Mouse (Mus musculus) embryo, embryonic 11 days (tissue): ENCODE measurements around the gene Bag2.
A peak's percentile ranks its signal among the peaks of the same experiment; 100 is the strongest.
"Not testable (repeated sequence)": the region's sequence is repeated elsewhere in the genome, so short reads cannot be mapped to it uniquely, and the experiment has no call there.

ENCODE experiments used
- DNase-seq: peaks from one replicate; pipeline ENCODE4 v3.0.0-alpha.2; 2015

The Bag2 gene

GRCm38 (mm10) chr1:33749709-33750108, 7.9 kb downstream of the Bag2 start:
- DNase-seq: not testable (repeated sequence)

GRCm38 (mm10) chr1:33749109-33749508, 8.5 kb downstream of the Bag2 start:
- no peak for DNase-seq

GRCm38 (mm10) chr1:33745901-33746300, 11.7 kb downstream of the Bag2 start:
- DNase-seq: no peak

- DNase-seq: not testable (repeated sequence)
These were observed 12.8 kb downstream of the Bag2 start for GRCm38 (mm10) chr1:33744815-33745214.

- peak; percentile 35 for DNase-seq
These were observed 14.7 kb downstream of the Bag2 start for GRCm38 (mm10) chr1:33742903-33743302.

GRCm38 (mm10) chr1:33739302-33739701, 18.3 kb downstream of the Bag2 start:
- peak; percentile 89 for DNase-seq

GRCm38 (mm10) chr1:33738681-33739278, 18.8 kb downstream of the Bag2 start:
- no peak for DNase-seq

GRCm38 (mm10) chr1:33738281-33738680, 19.3 kb downstream of the Bag2 start:
- DNase-seq: no peak

- DNase-seq: no peak
These were observed 23.5 kb downstream of the Bag2 start for GRCm38 (mm10) chr1:33734001-33734685.

- no peak for DNase-seq
These were observed 24.6 kb downstream of the Bag2 start for GRCm38 (mm10) chr1:33733044-33733443.

- no peak for DNase-seq
These were observed 32.5 kb downstream of the Bag2 start for GRCm38 (mm10) chr1:33725086-33725485.

GRCm38 (mm10) chr1:33724516-33724915, 33.1 kb downstream of the Bag2 start:
- no peak for DNase-seq

GRCm38 (mm10) chr1:33721020-33721419, 36.6 kb downstream of the Bag2 start:
- no peak for DNase-seq

GRCm38 (mm10) chr1:33720231-33720630, 37.4 kb downstream of the Bag2 start:
- no peak for DNase-seq

GRCm38 (mm10) chr1:33719733-33720225, 37.8 kb downstream of the Bag2 start, which contains the start of gene Rab23:
Gene Rab23, plus strand, starts transcription at chr1:33719887.
- DNase-seq: peak; percentile 92

- no peak for DNase-seq
These were observed 40.0 kb downstream of the Bag2 start for GRCm38 (mm10) chr1:33717636-33718035.

GRCm38 (mm10) chr1:33714796-33715195, 42.8 kb downstream of the Bag2 start:
- DNase-seq: peak; percentile 76

- no peak for DNase-seq
These were observed 45.6 kb downstream of the Bag2 start for GRCm38 (mm10) chr1:33712026-33712425.

- no peak for DNase-seq
These were observed 48.0 kb downstream of the Bag2 start for GRCm38 (mm10) chr1:33709615-33710014.

GRCm38 (mm10) chr1:33701244-33701643, 56.4 kb downstream of the Bag2 start:
- no peak for DNase-seq

GRCm38 (mm10) chr1:33696016-33696415, 61.6 kb downstream of the Bag2 start:
- DNase-seq: no peak
